Mouse (Mus musculus) liver, adult 2 months (tissue): Measurements from ENCODE around the gene Rgs7. TPM values are rescaled to one million over a fixed set of nuclear protein-coding genes. Genes with fewer than 3 reads are reported as not detected.

Experiments
- DNase-seq: peaks from one replicate; pipeline ENCODE4 v3.0.0-alpha.2; 2011; ENCODE audit warnings: low read depth, low spot score; ENCODE audit errors: extremely low read depth
- H3K27ac ChIP-seq: fragments of 200-500 bp; replicated peaks from 2 replicates; pipeline ENCODE4 v1.5.1; 2012; ENCODE audit warnings: low read depth, mild to moderate bottlenecking, control low read depth, inconsistent platforms, low read length; ENCODE audit not compliant: insufficient read depth
- H3K27me3 ChIP-seq: fragments of 200-500 bp; 2 replicates; pipeline ENCODE4 v1.6.1; 2012; ENCODE audit warnings: mild to moderate bottlenecking, moderate library complexity, low read length, inconsistent platforms; ENCODE audit not compliant: control insufficient read depth, insufficient read depth
- H3K36me3 ChIP-seq: fragments of 200-500 bp; 2 replicates; pipeline ENCODE4 v1.6.1; 2012; ENCODE audit warnings: low read length, inconsistent platforms; ENCODE audit not compliant: control insufficient read depth, insufficient read depth
- H3K4me1 ChIP-seq: fragments of 200-500 bp; 2 replicates; pipeline ENCODE4 v1.6.1; 2011; ENCODE audit warnings: low read length; ENCODE audit not compliant: control insufficient read depth, insufficient read depth
- H3K4me3 ChIP-seq: fragments of 200-500 bp; 2 replicates; pipeline ENCODE4 v1.5.1; 2011; ENCODE audit warnings: low read depth, mild to moderate bottlenecking, control low read depth, low read length, moderate library complexity; ENCODE audit not compliant: insufficient read depth
- H3K79me2 ChIP-seq: fragments of 200-500 bp; 2 replicates; pipeline ENCODE4 v1.6.1; 2012; ENCODE audit warnings: inconsistent platforms, mild to moderate bottlenecking, low read length, moderate library complexity; ENCODE audit not compliant: control insufficient read depth, insufficient read depth
- H3K9ac ChIP-seq: fragments of 200-500 bp; 2 replicates; pipeline ENCODE4 v1.6.1; 2012; ENCODE audit warnings: low read depth, mild to moderate bottlenecking, control low read depth, inconsistent platforms, low read length
- CTCF ChIP-seq: fragments of 200-500 bp; IDR thresholded peaks from 2 replicates; pipeline ENCODE4 v1.5.1; 2011; ENCODE audit warnings: low read depth, low read length, control low read depth
- POLR2A ChIP-seq: fragments of 200-500 bp; IDR thresholded peaks from 2 replicates; pipeline ENCODE4 v1.6.1; 2011; ENCODE audit warnings: low read length, control low read depth; ENCODE audit not compliant: insufficient read depth; ENCODE audit errors: extremely low read depth
- whole genome bisulfite sequencing: fragments of 180-500 bp; shearing (Covaris S2); methylation state at CpG from one replicate; pipeline ENCODE4 v1.1.7; 2018; 5-methylcytosine and 5-hydroxymethylcytosine counted together
- polyA plus RNA-seq: library from polyadenylated mRNA; depleted of rRNA; stranded (reverse); fragments of >200 nt; gene quantifications from 2 replicates; pipeline ENCODE4 v1.2.3, GENCODE M21; 2012
- total RNA-seq: library from RNA; depleted of rRNA; stranded (reverse); fragments of >200 nt; gene quantifications from 2 replicates; pipeline ENCODE4 v1.2.3, GENCODE M21; 2014

Rgs7 gene
- total and polyA plus RNA-seq, 2 experiments = 0.09 to 0.11 TPM

DNA sequence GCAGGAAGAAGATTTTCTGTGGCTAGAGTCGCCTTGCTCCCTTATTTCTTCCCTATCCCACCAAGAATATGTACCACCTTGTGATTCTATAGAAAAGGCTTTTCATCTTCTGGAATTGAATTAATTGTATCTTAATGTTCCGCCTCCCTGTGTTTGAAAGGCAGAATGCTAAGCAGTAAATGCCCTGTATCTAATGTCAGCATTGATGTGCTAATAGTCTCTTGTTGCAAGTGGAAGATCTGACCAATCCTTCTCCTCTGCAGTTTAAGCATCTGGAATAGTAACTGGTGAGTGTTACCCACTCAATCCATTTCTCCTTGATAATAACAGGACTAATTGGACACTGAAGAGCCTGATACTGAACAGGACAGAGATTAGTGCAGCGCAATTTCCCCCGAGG, 65.9 kb downstream of the Rgs7 start:
- H3K27me3 ChIP-seq = no peaks in the 10 kb centered on the region
- H3K27ac ChIP-seq = no peak overlapping the region
- DNase-seq = no peak
- H3K79me2 ChIP-seq = no peaks in the 10 kb centered on the region
- no peak overlapping the region for H3K9ac ChIP-seq
- TF ChIP-seq CTCF (no peak), POLR2A (no peak)
- no peak overlapping the region for H3K4me3 ChIP-seq
- H3K4me1 ChIP-seq = no peaks in the 10 kb centered on the region
- H3K36me3 ChIP-seq = no peaks in the 10 kb centered on the region
- WGBS = 90% methylated on average over 4 of the region's 4 CpGs

GRCm38 (mm10) chr1:175420883-175421282, 71.4 kb downstream of the Rgs7 start:
- WGBS = 93% methylated on average over 4 of the region's 4 CpGs
- Histone ChIP-seq H3K27ac (no peak overlapping the region), H3K4me3 (no peak overlapping the region), H3K27me3 (no peaks in the 10 kb centered on the region), H3K36me3 (no peaks in the 10 kb centered on the region), H3K9ac (no peak overlapping the region), H3K79me2 (no peaks in the 10 kb centered on the region), H3K4me1 (no peaks in the 10 kb centered on the region)
- TF ChIP-seq CTCF (no peak), POLR2A (no peak)
- DNase-seq = no peak

- no peaks in the 10 kb centered on the region for H3K79me2 ChIP-seq
- H3K9ac ChIP-seq = no peak overlapping the region
- H3K27ac ChIP-seq = no peak overlapping the region
- H3K36me3 ChIP-seq = no peaks in the 10 kb centered on the region
- TF ChIP-seq POLR2A (no peak), CTCF (no peak)
- DNase-seq = no peak
- no peaks in the 10 kb centered on the region for H3K4me1 ChIP-seq
- no peaks in the 10 kb centered on the region for H3K27me3 ChIP-seq
- no peak overlapping the region for H3K4me3 ChIP-seq
- 74% methylated on average over 9 of the region's 9 CpGs for WGBS
These were observed 76.6 kb downstream of the Rgs7 start for GRCm38 (mm10) chr1:175415728-175416127.

GRCm38 (mm10) chr1:175410399-175410798, 81.9 kb downstream of the Rgs7 start:
- WGBS = 65% methylated on average over 3 of the region's 3 CpGs
- H3K27me3 ChIP-seq = no peaks in the 10 kb centered on the region
- no peak overlapping the region for H3K9ac ChIP-seq
- H3K4me1 ChIP-seq = no peaks in the 10 kb centered on the region
- no peaks in the 10 kb centered on the region for H3K36me3 ChIP-seq
- DNase-seq = no peak
- no peak for TF ChIP-seq POLR2A
- TF ChIP-seq CTCF = no peak
- H3K79me2 ChIP-seq = no peaks in the 10 kb centered on the region
- no peak overlapping the region for H3K27ac ChIP-seq
- H3K4me3 ChIP-seq = no peak overlapping the region

DNA sequence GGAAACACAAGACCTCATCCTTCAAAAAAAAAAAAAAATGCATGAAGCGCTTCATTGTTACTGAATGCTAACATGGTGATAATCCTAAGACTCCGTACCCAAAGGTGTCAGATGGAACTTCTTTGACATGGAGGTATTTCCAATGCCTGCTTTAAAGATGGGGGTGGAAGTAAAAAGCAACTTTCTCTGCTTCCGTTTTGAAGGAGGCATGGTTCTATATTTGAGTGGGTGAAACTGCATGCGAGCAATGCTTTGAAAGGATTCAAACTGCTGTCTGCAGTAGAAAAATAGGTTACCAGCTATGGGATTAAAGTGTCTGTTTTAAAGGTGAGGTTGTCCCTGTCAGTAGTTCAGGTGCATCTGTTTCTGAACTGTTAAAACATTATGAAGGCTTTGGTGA, 100.4 kb downstream of the Rgs7 start:
- Histone ChIP-seq H3K4me1 (no peaks in the 10 kb centered on the region), H3K27me3 (no peaks in the 10 kb centered on the region), H3K36me3 (no peaks in the 10 kb centered on the region), H3K4me3 (no peak overlapping the region), H3K79me2 (no peaks in the 10 kb centered on the region), H3K9ac (no peak overlapping the region), H3K27ac (no peak overlapping the region)
- TF ChIP-seq POLR2A (no peak), CTCF (no peak)
- 86% methylated on average over 4 of the region's 4 CpGs for whole genome bisulfite sequencing
- no peak for DNase-seq

DNA sequence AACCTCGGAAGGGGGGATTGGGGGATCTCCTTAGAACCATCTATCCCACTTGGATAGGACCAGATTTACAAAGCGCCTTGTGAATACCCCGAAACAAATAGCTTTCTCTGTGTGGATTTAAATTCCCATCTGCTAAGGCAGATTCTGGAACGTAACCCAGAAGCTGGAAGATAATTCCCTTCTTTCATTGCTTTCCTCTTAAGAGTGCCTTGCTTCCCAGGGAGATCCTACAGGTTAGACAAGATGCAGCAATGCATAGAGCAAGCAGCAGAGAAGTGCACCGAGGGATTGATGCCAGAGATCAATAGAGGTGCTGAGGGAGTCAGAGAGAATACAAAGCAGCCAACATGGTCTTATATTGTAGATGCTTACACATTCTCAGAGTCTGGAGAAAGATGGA, 103.0 kb downstream of the Rgs7 start:
- Histone ChIP-seq H3K4me1 (no peaks in the 10 kb centered on the region), H3K27me3 (no peaks in the 10 kb centered on the region), H3K9ac (no peak overlapping the region), H3K4me3 (no peak overlapping the region), H3K36me3 (no peaks in the 10 kb centered on the region), H3K79me2 (no peaks in the 10 kb centered on the region), H3K27ac (no peak overlapping the region)
- no peak for DNase-seq
- TF ChIP-seq POLR2A = no peak
- TF ChIP-seq CTCF = no peak
- 77% methylated on average over 5 of the region's 5 CpGs for WGBS
